Mouse (Mus musculus) embryonic fibroblast, embryonic 13.5 days (primary cell): Measurements from ENCODE around the gene Akap17b.

ENCODE experiments used
- CTCF ChIP-seq: IDR thresholded peaks from 2 replicates; pipeline ENCODE4 v1.5.1; 2011; ENCODE audit warnings: mild to moderate bottlenecking, control low read depth, low read length, moderate library complexity, borderline replicate concordance; ENCODE audit not compliant: insufficient read depth
- POLR2A ChIP-seq: IDR thresholded peaks from 2 replicates; pipeline ENCODE4 v1.6.1; 2011; ENCODE audit warnings: low read depth, mild to moderate bottlenecking, control low read depth, low read length, moderate library complexity

DNA sequence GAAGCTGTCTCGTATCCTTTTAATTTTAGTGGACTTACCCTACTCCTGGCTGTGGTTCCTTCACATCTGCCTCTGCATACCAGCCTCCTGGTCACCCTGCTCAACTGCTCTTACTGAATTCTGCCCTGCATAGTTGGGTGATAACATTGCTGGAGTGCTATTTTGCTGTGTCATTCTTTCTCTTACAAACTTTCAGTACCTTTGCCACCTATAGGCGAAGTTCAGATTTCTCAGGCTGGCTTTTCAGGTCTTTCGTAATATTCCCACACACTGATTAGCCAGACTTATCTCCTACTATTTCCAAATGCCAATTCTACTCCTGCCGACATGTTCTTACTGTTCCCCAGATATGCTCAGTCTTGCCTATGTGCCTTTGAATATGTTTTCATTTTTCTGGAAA is 41.2 kb downstream of the Akap17b start:
- no peak for TF ChIP-seq CTCF
- no peak for TF ChIP-seq POLR2A
